Mouse (Mus musculus) olfactory bulb, adult 2 months (tissue): Measurements from ENCODE around the gene Rbfox2.

ENCODE experiments used
- CTCF ChIP-seq: fragments of 200-500 bp; IDR thresholded peaks from 2 replicates; pipeline ENCODE4 v1.5.1; 2012; ENCODE audit warnings: low read depth, mild to moderate bottlenecking, low read length, moderate library complexity; ENCODE audit not compliant: insufficient read depth
- POLR2A ChIP-seq: fragments of 200-500 bp; IDR thresholded peaks from 2 replicates; pipeline ENCODE4 v1.6.1; 2012; ENCODE audit warnings: mild to moderate bottlenecking, low read depth, low read length, moderate library complexity; ENCODE audit not compliant: insufficient read depth

DNA sequence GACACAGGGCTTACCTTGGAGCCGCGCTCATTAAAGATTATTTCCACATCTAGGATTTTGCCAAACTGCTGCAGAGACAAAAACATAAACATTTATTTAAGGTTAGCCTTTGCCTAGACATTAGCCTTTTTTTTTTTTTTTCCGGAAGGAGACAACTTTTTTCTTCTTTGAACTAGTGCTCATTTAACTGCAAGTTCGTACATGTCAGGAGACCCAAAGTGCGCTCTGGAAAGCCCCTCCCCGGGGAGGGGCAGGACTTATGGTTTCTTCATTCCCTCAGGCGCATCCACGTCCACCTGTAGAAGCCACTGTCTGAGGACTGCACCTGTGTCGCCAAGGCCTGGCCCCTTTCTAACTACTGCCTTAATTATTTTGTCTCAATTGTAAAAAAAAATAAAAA, 193.2 kb downstream of the Rbfox2 start:
- TF ChIP-seq CTCF (no peak), POLR2A (no peak)
